Mouse (Mus musculus) embryonic facial prominence, embryonic 14.5 days (tissue): ENCODE results near the gene Park7. TPM values are rescaled to one million over a fixed set of nuclear protein-coding genes. Genes with fewer than 3 reads are reported as not detected.

Experiments used
- ATAC-seq: fragments of 200-750 bp; cut with Nextera tagmentation; 2 replicates; pipeline ENCODE4 v1.8.0; 2017; ENCODE audit warnings: low read depth, moderate number of reproducible peaks, moderate TSS enrichment
- DNase-seq: peaks from one replicate; pipeline ENCODE4 v3.0.0-alpha.2; 2015; ENCODE audit warnings: low spot score
- H3K27ac ChIP-seq: fragments of 300-500 bp; sonication (generic); replicated peaks from 2 replicates; pipeline ENCODE4 v1.5.1; 2014; ENCODE audit warnings: low read depth, mild to moderate bottlenecking, low read length, moderate library complexity
- H3K27me3 ChIP-seq: fragments of 300-500 bp; sonication (generic); replicated peaks from 2 replicates; pipeline ENCODE4 v1.6.1; 2014; ENCODE audit warnings: low read length; ENCODE audit not compliant: control insufficient read depth, insufficient read depth
- H3K36me3 ChIP-seq: fragments of 300-500 bp; sonication (generic); 2 replicates; pipeline ENCODE4 v1.6.1; 2014; ENCODE audit warnings: low read length, mixed read lengths; ENCODE audit not compliant: control insufficient read depth, insufficient read depth
- H3K4me1 ChIP-seq: fragments of 300-500 bp; sonication (generic); 2 replicates; pipeline ENCODE4 v1.6.1; 2014; ENCODE audit warnings: antibody characterized with exemption, low read length; ENCODE audit not compliant: control insufficient read depth, insufficient read depth
- H3K4me2 ChIP-seq: fragments of 300-500 bp; sonication (generic); 2 replicates; pipeline ENCODE4 v1.6.1; 2014; ENCODE audit warnings: low read depth, mild to moderate bottlenecking, low read length, moderate library complexity, mixed read lengths
- H3K4me3 ChIP-seq: fragments of 300-500 bp; sonication (generic); 2 replicates; pipeline ENCODE4 v1.5.1; 2014; ENCODE audit warnings: low read depth, mild to moderate bottlenecking, low read length
- H3K9ac ChIP-seq: fragments of 300-500 bp; sonication (generic); 2 replicates; pipeline ENCODE4 v1.6.1; 2014; ENCODE audit warnings: low read depth, mild to moderate bottlenecking, low read length, moderate library complexity, mixed read lengths
- H3K9me3 ChIP-seq: fragments of 300-500 bp; sonication (generic); 2 replicates; pipeline ENCODE4 v1.6.1; 2016; ENCODE audit warnings: low read length; ENCODE audit not compliant: control insufficient read depth
- WGBS: fragments of 180-500 bp; shearing (Covaris S2); extraction: QIAGEN DNeasy Blood & Tissue Kit; methylation state at CpG from one replicate; pipeline ENCODE4 v1.1.7; 2014; 5-methylcytosine and 5-hydroxymethylcytosine counted together
- polyA plus RNA-seq: library from polyadenylated mRNA; unstranded; fragments of >200 nt; fragmentation: Nextera tagmentation; extraction: Ambion mirVana; gene quantifications from 2 replicates; pipeline ENCODE4 v1.2.1, GENCODE M21; 2014

Gene Park7
- 387 and 401 TPM in 2 replicates for polyA plus RNA-seq

DNA sequence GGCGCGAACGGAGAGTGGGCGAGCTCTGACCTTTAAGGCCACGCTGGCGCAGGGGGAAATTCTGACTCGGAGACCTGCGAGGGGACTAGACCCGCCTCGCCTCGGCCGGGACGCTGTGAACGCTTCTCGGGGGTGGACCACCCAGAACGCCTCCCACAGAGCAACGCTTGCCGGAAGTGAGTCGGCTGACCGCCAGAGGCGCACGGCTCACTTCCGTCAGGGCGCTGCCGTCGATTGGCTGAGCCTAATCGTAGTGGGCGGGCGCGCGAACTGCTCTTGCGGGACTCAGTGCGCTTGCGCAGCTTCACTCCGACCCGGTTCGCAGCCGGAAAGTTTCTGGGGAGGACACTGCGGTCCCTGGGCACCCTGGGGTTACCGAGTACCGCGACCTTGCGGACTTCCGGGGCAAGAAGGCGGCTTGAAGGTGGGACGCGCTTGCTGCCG is at the start of gene Park7, which contains the start of gene Tnfrsf9:
Gene Park7, minus strand, starts transcription at position 148 of the 444 bp plus-strand sequence.
Gene Tnfrsf9, plus strand, starts transcription at position 273 of the 444 bp plus-strand sequence.
- ATAC-seq (peak; percentile 87), DNase-seq (peak; percentile 98)
- H3K27me3 ChIP-seq: no peaks in the 10 kb centered on the region
- peak within 1 kb of the TSS; percentile 65 for H3K4me2 ChIP-seq
- peak within 1 kb of the TSS; percentile 89 for H3K9ac ChIP-seq
- peak within 1 kb of the TSS; percentile 70 for H3K4me3 ChIP-seq
- H3K9me3 ChIP-seq: no peaks in the 10 kb centered on the region
- no peaks in the 10 kb centered on the region for H3K36me3 ChIP-seq
- WGBS: 0% methylated on average over 37 of the region's 48 CpGs
- H3K4me1 ChIP-seq: peaks cover 13% of the 10 kb centered on the region
- H3K27ac ChIP-seq: peak within 1 kb of the TSS; percentile 85

DNA sequence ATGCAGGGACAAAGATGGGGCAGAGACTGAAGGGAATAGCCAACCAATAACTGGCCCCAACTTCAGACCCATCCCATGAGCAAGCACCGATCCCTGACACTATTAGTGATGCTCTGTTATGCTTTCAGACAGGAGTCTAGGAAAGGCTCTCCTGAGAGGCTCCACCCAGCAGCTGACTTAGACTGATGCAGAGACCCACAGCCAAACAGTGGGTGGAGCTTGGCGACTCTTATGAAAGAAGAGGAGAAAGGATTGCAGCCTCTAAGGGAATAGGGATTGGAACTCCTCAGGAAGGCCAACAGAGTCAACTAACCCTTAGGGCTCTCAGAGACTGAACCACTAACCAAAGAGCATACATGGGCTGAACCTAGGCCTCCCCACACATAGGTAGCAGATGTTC is 49.5 kb upstream of the Park7 start:
- H3K27ac ChIP-seq: no peak overlapping the region
- no peaks in the 10 kb centered on the region for H3K4me1 ChIP-seq
- 63% methylated on average over 2 of the region's 2 CpGs for WGBS
- no peak overlapping the region for H3K4me3 ChIP-seq
- H3K36me3 ChIP-seq: no peaks in the 10 kb centered on the region
- no peak overlapping the region for H3K9ac ChIP-seq
- DNase-seq (no peak), ATAC-seq (no peak)
- H3K27me3 ChIP-seq: no peaks in the 10 kb centered on the region
- no peak overlapping the region for H3K4me2 ChIP-seq
- no peaks in the 10 kb centered on the region for H3K9me3 ChIP-seq

DNA sequence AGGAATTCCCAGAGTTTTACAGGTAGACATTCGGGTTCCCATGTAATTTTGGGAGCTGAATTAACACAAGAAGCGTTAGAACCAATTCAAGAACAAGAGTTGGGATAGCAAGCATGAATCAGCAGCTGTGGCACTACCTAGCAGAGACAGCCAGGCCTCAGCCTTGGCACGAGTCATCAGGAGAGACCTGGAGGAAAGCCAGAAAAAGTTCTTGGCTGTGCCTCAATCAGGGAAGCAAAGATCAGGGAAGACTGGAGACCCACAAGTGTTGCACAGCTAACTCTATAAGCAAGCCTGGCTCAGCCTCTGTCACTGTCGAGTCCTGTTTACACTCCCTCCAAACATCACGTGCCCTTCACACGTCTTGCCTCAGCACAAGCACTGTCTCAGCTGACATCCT is 48.0 kb upstream of the Park7 start:
- Histone ChIP-seq H3K9me3 (no peaks in the 10 kb centered on the region), H3K4me1 (no peaks in the 10 kb centered on the region), H3K9ac (no peak overlapping the region), H3K27ac (no peak overlapping the region), H3K4me2 (no peak overlapping the region), H3K27me3 (no peaks in the 10 kb centered on the region), H3K4me3 (no peak overlapping the region), H3K36me3 (no peaks in the 10 kb centered on the region)
- DNase-seq (no peak), ATAC-seq (no peak)
- 68% methylated on average over 6 of the region's 6 CpGs for WGBS

DNA sequence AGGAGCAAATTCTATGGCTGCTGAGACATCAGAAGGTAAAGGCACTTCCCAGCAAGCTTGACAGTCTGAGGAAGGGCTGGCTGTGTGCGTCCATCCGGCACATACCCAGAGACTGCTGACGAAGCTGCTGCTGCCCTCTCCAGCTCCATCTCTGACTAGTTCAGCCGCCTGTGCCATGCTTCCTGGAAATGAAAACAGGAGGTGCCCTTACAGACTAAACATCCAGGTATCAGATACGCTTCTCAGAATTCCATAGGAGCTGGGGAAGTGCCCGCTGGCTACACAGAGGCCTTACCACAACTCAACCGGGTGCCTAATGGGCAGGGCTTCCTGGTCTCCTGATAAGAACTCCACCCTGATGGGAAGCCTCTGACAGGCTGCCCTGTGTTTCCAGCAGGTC is 44.3 kb upstream of the Park7 start:
- no peaks in the 10 kb centered on the region for H3K36me3 ChIP-seq
- no peak overlapping the region for H3K27ac ChIP-seq
- no peaks in the 10 kb centered on the region for H3K9me3 ChIP-seq
- peaks cover 3% of the 10 kb centered on the region; the same call in 1 of the 2 replicates for H3K4me1 ChIP-seq
- no peak overlapping the region for H3K9ac ChIP-seq
- H3K4me2 ChIP-seq: no peak overlapping the region
- DNase-seq (no peak), ATAC-seq (no peak)
- no peak overlapping the region for H3K4me3 ChIP-seq
- WGBS: 84% methylated on average over 7 of the region's 7 CpGs
- no peaks in the 10 kb centered on the region for H3K27me3 ChIP-seq

DNA sequence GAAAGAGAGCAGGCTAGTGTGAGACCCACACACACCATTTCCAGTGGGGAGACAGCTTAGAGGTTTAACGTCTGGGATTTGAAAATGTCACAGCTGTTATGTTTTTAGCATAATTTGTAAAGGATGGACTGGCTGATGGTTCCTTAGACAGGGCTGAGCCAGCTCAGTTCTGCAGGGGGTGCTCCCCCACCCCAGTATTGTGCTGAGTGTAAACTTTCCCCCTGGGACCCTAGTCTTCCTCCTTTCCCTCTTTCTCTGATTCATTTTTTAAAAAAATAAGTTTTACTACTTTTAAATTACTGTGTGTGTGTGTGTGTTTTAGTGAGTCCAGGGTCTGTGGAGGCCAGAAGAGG is 42.8 kb upstream of the Park7 start:
- Histone ChIP-seq H3K9ac (no peak overlapping the region), H3K36me3 (no peaks in the 10 kb centered on the region), H3K4me3 (no peak overlapping the region), H3K4me1 (peaks cover 3% of the 10 kb centered on the region; the same call in 1 of the 2 replicates), H3K4me2 (no peak overlapping the region), H3K27me3 (no peaks in the 10 kb centered on the region), H3K27ac (no peak overlapping the region), H3K9me3 (no peaks in the 10 kb centered on the region)
- WGBS: 7% methylated on average over 1 of the region's 1 CpGs
- ATAC-seq (no peak), DNase-seq (no peak)

DNA sequence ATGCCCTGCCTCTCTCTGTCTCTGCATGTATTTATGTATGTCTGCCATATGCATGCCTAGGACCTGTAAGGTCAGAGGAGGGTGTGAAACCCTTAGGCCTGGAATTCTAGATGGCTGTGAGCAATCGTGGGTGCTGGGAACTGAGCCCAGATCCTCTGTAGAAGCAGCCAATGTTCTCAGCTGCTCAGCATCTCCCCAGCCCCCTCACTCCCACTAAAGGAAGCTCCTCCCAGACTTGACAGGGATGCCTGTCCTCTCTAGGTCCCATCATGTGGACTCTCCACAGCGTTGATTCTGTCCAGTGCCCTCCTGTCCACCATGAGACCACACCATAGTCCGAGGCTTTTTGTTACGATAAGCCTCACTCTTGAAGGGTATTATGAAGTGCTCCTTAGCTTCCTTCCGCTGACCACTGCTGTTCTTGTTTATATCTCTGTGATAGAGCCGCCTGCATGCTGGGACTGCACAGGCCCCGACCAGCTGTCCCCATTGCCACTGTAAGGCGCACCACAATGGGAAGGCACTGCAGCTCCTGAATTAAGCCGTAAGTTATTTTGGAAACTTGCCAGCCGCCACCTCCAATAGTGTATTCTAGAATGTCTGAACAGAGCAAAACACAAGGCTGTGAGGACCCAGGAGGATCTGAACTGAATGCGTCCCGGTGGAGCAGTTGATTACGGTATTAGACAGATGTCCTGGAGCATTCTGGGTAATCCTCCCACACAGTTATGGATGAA is 42.3 kb upstream of the Park7 start:
- peak; percentile 87 for DNase-seq
- H3K27ac ChIP-seq: no peak overlapping the region
- H3K4me1 ChIP-seq: peaks cover 3% of the 10 kb centered on the region; the same call in 1 of the 2 replicates
- H3K36me3 ChIP-seq: no peaks in the 10 kb centered on the region
- no peak overlapping the region for H3K4me2 ChIP-seq
- ATAC-seq: peak; percentile 90
- H3K4me3 ChIP-seq: no peak overlapping the region
- H3K9me3 ChIP-seq: no peaks in the 10 kb centered on the region
- 58% methylated on average over 13 of the region's 13 CpGs for WGBS
- H3K27me3 ChIP-seq: no peaks in the 10 kb centered on the region
- H3K9ac ChIP-seq: no peak overlapping the region

DNA sequence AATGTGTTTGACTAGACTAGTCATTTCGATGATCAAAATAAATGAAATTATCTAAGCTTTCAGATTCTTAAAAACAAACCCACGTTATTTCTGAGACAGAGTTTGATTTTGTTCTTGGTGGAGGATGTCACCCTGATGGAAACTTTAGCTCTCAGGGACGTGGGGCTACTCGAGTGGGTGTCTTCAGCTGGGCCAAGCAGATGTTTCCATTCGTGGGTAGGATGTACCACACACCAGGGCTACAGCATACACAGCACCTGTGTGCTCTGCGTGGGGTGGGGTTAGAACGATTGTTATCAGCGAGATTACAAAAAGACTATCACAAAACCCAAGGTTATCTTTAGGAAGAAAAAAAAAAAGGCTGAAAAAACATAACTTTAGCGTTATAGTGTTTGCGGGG is 36.7 kb upstream of the Park7 start:
- no peak for ATAC-seq
- H3K4me1 ChIP-seq: no peaks in the 10 kb centered on the region
- DNase-seq: no peak
- H3K27me3 ChIP-seq: no peaks in the 10 kb centered on the region
- no peaks in the 10 kb centered on the region for H3K36me3 ChIP-seq
- no peak overlapping the region for H3K4me3 ChIP-seq
- no peaks in the 10 kb centered on the region for H3K9me3 ChIP-seq
- no peak overlapping the region for H3K4me2 ChIP-seq
- WGBS: 81% methylated on average over 10 of the region's 10 CpGs
- no peak overlapping the region for H3K9ac ChIP-seq
- no peak overlapping the region for H3K27ac ChIP-seq

DNA sequence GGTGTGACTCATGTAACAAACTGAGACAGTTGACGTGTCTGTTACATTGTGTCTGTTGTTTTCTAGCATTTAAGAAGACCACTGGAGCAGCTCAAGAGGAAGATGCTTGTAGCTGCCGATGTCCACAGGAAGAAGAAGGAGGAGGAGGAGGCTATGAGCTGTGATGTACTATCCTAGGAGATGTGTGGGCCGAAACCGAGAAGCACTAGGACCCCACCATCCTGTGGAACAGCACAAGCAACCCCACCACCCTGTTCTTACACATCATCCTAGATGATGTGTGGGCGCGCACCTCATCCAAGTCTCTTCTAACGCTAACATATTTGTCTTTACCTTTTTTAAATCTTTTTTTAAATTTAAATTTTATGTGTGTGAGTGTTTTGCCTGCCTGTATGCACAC is 30.5 kb upstream of the Park7 start:
- WGBS: 92% methylated on average over 7 of the region's 7 CpGs

More for the DNA sequence above, 30.5 kb upstream of the Park7 start:
- H3K9ac ChIP-seq: no peak overlapping the region
- no peak for DNase-seq
- H3K36me3 ChIP-seq: no peaks in the 10 kb centered on the region
- ATAC-seq: no peak
- no peaks in the 10 kb centered on the region for H3K4me1 ChIP-seq
- no peak overlapping the region for H3K27ac ChIP-seq
- no peak overlapping the region for H3K4me2 ChIP-seq
- H3K9me3 ChIP-seq: no peaks in the 10 kb centered on the region
- no peak overlapping the region for H3K4me3 ChIP-seq
- no peaks in the 10 kb centered on the region for H3K27me3 ChIP-seq
